Mouse (Mus musculus): Measurements from ENCODE around the gene Ssc5d.
A peak's percentile ranks its signal among the peaks of the same experiment; 100 is the strongest.

Gene Ssc5d

GRCm38 (mm10) chr7:4919971-4920370 is 5.6 kb upstream of the Ssc5d start:
- DNase-seq (ENCODE audit: low spot score): no peak

DNA sequence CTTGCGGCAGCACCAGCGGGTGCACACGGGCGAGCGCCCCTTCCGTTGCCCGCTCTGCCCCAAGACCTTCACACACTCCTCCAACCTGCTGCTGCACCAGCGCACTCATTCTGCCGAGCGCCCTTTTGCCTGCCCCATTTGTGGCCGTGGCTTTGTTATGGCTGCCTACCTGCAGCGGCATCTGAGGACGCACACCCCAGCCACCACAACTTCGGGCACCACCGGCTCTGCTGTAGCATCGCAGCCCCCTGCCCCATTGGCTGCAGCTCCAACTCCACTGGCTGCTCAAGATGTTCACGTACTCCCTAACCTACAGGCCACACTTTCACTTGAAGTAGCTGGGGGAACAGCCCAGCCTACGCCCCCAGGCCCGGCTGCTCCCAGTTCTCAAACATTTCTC is 5.1 kb upstream of the Ssc5d start:
- DNase-seq (ENCODE audit: low spot score): no peak

DNA sequence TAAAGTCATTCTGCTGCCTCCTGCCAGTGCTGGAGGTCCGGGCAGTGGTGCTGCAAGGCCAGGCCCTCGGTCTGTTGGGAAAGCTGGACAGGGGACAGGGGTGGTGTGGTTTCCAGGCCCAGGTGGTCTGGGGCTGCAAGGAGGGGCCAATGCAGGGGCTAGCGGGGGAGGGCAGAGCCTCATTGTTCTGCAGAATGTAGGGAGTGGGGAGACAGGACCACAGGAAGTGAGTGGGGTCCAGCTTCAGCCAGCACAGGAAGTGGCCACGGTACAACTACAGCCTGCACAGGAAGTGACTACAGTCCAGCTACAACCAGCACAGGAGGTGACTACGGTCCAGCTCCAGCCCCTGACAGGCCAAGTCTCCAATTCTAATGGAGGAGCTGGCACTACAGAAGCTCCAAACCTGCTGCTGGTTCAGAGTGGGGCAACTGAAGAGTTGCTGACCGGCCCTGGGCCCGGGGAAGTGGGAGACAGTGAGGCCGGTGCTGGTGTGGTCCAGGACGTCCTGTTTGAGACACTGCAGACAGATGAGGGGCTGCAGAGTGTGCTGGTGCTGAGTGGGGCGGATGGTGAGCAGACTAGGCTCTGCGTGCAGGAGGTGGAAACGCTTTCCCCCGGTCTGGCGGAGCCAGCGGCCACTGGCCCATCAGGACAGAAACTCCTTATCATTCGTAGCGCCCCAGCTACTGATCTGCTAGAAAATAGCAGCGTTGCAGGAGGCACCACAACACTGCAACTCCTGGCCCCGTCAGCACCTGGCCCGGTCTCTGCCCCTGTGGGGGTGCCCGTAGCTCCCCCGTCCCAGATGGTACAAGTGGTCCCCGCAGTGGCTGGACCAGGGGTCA is 4.4 kb upstream of the Ssc5d start:
- DNase-seq (ENCODE audit: low spot score): no peak

- DNase-seq (ENCODE audit: low spot score): no peak
Measured at GRCm38 (mm10) chr7:4921824-4922482, 3.6 kb upstream of the Ssc5d start, which contains the start of gene Nat14. TSS of gene Nat14 (plus strand) at chr7:4922028.

DNA sequence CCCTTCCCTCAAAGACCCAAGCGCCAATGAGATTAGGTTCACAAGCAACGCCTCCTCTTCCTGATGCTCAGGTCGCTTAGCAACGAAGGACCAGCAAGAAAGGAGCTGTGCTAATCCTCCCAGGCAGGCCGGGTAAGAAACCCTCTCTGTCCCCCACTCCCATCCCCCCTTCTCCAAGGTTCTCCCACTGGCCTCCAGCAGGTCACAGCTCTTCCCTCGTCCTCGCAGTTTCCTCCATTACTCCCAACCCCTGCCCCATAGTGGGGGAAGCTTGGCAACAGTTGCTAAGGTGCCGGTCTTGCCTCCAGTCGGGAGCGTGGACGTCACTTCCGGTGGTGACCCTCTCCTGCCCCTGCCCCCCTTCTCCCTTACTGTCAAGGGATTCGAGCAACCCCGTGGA is 3.1 kb upstream of the Ssc5d start:
- peak; percentile 71 for DNase-seq (ENCODE audit: low spot score)

GRCm38 (mm10) chr7:4922931-4923565 is 2.5 kb upstream of the Ssc5d start:
- DNase-seq (ENCODE audit: low spot score): peak; percentile 67

GRCm38 (mm10) chr7:4923586-4924364 is 1.8 kb upstream of the Ssc5d start:
- DNase-seq (ENCODE audit: low spot score): no peak

GRCm38 (mm10) chr7:4924483-4924882 is 1.1 kb upstream of the Ssc5d start:
- DNase-seq (ENCODE audit: low spot score): no peak

GRCm38 (mm10) chr7:4924891-4925301 is 689 bp upstream of the Ssc5d start:
- no peak for DNase-seq (ENCODE audit: low spot score)

DNA sequence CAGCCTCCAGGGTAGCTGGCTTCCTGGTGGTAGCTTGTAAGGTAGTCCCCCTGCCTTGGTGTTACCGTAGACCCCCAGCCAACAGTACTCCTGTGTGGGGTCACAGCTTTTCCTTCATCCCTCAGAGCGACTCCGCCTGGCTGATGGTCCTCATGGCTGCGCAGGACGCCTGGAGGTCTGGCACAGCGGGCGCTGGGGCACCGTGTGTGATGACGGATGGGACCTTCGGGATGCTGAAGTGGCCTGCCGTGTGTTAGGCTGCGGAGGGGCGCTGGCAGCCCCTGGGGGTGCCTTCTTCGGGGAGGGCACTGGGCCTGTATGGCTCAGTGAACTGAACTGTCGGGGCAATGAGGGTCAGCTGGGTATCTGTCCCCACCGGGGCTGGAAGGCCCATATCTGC is 1.3 kb downstream of the Ssc5d start:
- DNase-seq (ENCODE audit: low spot score): no peak

DNA sequence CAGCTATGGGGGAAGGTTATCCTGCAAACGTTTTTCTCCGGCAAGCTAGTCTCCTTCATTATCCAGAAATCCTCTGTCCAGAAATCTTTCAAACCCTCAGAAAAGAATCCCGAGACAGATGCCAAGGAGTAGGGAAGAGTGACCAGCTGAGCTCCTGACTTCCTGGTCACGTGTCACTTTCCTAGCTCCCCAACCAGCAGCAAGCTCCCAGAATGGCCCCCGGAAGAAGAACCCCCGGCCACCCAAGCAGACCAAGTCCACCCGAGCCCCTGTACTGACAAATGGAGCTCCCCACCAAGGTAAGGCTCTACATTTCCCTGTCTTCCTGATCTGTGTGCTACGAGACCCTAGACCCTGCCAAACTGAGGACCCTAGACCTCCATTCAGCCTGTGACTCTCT is 2.1 kb downstream of the Ssc5d start:
- DNase-seq (ENCODE audit: low spot score): no peak

DNA sequence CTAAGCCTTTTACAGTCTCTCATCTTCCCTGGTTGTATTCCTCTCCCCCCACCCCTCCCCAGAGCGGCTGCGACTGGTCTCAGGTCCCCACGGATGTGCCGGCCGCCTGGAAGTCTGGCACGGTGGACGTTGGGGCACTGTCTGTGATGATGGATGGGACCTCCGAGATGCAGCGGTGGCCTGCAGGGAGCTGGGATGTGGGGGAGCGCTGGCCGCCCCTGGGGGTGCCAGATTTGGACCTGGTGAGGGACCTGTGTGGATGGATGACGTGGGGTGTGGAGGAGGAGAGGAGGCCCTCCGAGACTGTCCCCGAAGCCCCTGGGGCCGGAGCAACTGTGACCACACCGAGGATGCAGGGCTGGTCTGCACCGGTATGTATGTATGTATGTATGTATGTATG is 2.7 kb downstream of the Ssc5d start:
- no peak for DNase-seq (ENCODE audit: low spot score)

DNA sequence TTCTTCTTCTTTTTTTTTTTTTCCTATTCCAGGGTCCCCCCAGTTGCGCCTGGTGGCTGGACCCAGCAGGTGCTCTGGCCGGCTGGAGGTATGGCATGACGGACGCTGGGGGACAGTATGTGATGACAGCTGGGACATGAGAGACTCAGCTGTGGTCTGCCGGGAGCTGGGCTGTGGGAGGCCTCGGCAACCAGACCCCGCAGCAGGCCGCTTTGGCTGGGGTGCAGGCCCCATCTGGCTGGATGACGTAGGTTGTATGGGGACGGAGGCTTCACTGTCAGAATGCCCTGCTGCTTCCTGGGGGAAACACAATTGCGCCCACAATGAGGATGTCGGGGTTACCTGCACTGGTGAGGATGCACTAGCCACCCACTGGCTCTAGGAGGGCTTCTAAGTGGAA is 7.5 kb downstream of the Ssc5d start:
- no peak for DNase-seq (ENCODE audit: low spot score)

DNA sequence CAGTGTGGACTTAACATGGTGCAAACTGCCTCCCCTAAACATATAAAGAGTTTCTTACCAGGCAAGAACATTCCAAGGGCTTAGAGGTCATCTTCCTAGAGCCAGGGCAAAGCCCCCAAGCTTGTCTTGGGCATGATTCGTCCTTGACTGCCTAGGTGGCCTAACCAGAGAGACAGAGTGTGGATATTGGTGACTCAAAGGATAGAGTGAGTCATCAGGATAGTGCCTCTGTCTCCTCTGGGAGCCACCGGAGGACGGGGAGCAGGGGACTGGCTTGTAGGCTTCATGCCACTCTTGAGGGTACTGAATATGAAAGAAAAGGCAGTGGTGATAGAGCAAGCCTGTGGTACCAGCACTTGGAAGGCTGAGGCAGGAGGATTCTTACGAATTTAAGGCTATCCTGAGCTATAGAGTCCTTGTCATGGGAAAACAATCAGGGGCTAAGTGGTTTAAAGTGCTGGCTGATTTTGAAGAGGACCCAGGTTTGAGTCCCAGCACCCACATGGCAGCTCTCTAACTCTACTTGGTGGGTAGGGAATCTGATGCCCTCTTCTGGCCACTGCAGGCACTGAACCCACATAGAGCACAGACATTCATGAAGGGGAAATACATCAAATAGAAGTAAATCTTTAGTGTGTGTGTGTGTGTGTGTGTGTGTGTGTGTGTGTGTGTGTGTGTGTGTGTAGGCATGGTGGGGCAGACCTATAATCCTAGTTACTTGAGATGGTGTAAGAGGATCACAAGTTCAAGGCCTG is 8.8 kb downstream of the Ssc5d start:
- DNase-seq (ENCODE audit: low spot score): no peak

GRCm38 (mm10) chr7:4936832-4937231 is 11.2 kb downstream of the Ssc5d start:
- no peak for DNase-seq (ENCODE audit: low spot score)

DNA sequence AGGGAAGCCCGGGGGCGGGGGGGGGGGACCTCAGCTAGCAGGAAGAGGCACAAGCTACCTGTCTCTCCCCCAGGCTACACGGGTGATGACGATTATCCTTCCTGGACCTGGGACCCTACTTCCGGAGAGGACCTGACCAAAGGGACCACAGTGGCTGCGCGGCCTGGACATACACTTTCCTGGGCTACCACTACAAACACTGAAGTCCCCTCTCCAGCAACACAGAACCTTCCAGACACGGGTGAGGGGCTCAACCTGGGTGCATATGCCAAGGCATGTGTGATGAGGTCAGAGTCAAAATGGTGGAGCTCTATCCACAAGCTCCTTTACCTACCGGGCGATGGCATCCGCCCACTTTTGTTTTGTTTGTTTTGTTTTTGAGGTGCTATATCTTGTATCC is 11.8 kb downstream of the Ssc5d start:
- no peak for DNase-seq (ENCODE audit: low spot score)

- peak; percentile 44 for DNase-seq (ENCODE audit: low spot score)
Measured at GRCm38 (mm10) chr7:4938456-4938855, 12.9 kb downstream of the Ssc5d start.

GRCm38 (mm10) chr7:4940068-4940479 is 14.5 kb downstream of the Ssc5d start:
- DNase-seq (ENCODE audit: low spot score): peak; percentile 83

DNA sequence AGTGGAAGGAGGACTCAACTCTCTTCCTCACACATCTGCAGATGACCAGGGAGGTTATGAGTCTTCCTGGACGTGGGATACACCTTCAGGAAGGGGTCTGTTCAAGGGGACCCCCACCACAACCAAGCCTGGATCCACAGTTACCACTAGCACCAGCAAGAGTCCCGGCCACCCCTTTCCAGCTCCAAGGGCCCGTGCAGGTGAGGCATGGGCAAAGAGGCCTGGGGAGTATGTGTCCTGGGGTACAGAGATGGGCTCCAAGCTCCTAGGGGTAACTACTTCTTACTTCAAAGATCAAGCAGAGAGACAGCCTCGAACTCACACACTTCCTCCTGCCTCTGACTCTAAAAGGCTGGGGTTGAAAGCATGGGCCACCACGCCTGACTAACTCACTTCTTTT is 17.1 kb downstream of the Ssc5d start:
- no peak for DNase-seq (ENCODE audit: low spot score)

- DNase-seq (ENCODE audit: low spot score): peak; percentile 96
Measured at GRCm38 (mm10) chr7:4943223-4943815, 17.7 kb downstream of the Ssc5d start.

GRCm38 (mm10) chr7:4947855-4948254 is 22.3 kb downstream of the Ssc5d start:
- no peak for DNase-seq (ENCODE audit: low spot score)
